Mouse (Mus musculus) megakaryocyte, embryonic 14.5 days (primary cell): Measurements from ENCODE around the gene Acvr1.

Experiments used
- FLI1 ChIP-seq: IDR thresholded peaks from 2 replicates; pipeline ENCODE4 v1.6.1; 2012; ENCODE audit warnings: low read length, inconsistent platforms, mixed read lengths
- GATA1 ChIP-seq: IDR thresholded peaks from 3 replicates; pipeline ENCODE4 v1.6.1; 2012; ENCODE audit warnings: mixed read lengths, low read length, inconsistent platforms, borderline replicate concordance

GRCm38 (mm10) chr2:58432211-58432610 is 134.7 kb downstream of the Acvr1 start:
- TF ChIP-seq GATA1 = no peak
- TF ChIP-seq FLI1 = no peak
